Mouse (Mus musculus): ENCODE data around the gene Ssc4d. TPM values are rescaled to one million over a fixed set of nuclear protein-coding genes. Genes with fewer than 3 reads are reported as not detected.

Gene Ssc4d
- polyA plus RNA-seq, 1 experiment from 2014 or later = 2.3 TPM

DNA sequence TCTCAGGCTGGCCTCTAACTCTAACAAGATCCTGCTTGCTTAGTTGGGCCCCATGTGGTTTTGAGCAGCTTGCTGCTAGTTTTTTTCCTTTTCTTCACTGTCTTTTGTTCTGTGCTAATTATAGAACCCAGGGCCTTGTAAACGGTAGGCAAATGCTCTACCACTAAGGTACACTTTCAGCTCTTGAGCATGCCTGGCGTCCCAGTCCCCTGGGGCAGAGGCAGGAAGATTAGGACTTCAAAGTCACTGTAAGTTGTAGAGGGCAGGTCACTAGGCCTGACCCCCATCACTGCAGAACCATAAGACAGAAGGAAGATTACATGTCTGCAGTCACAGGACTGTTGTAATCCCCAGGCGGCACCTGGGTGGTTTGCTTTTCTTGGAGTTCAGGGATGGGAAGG is 28.4 kb upstream of the Ssc4d start:
- Histone ChIP-seq H3K27me3 (replicated peaks; ENCODE audit: control insufficient read depth, insufficient read depth, low read length) (no peaks in the 10 kb centered on the region), H3K4me1 (ENCODE audit: control insufficient read depth, insufficient read depth, low read length) (0 out of 2 replicates have a peak, but pooled peaks cover 2% of the 10 kb centered on the region), H3K9ac (ENCODE audit: low read depth, low read length) (no peak overlapping the region), H3K36me3 (ENCODE audit: control insufficient read depth, insufficient read depth, low read length) (0 out of 2 replicates have a peak, but pooled peaks cover 10% of the 10 kb centered on the region), H3K27ac (ENCODE audit: low read length) (no peak overlapping the region), H3K4me3 (ENCODE audit: low read length) (no peak overlapping the region), H3K4me2 (ENCODE audit: low read depth, low read length) (no peak overlapping the region), H3K9me3 (ENCODE audit: control insufficient read depth, low read length) (no peaks in the 10 kb centered on the region)
- 35% methylated on average over 3 of the region's 3 CpGs for WGBS
- ATAC-seq = no peak

DNA sequence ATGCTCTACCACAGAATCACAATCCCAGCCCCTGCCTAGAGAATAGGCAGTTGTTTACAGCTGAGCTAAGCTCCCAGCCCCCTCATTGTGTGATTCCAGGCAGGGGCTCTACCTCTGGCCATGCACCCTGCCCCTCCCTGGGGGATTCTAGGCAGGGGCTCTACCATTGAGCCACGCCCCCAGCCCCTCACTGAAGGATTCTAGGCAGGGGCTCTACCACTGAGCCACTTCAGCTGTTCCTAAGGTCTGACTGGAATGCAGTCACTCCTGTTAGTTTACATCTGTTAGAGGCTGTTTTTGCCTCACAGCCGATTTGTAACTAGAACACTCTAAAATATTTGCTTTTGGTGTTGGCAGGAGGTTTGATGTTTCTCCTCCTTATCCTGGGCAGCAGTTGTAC is 28.0 kb upstream of the Ssc4d start:
- H3K4me3 ChIP-seq (ENCODE audit: low read length) = no peak overlapping the region
- ATAC-seq = no peak
- 0 out of 2 replicates have a peak, but pooled peaks cover 2% of the 10 kb centered on the region for H3K4me1 ChIP-seq (ENCODE audit: control insufficient read depth, insufficient read depth, low read length)
- WGBS = 54% methylated on average over 2 of the region's 2 CpGs
- H3K9me3 ChIP-seq (ENCODE audit: control insufficient read depth, low read length) = no peaks in the 10 kb centered on the region
- H3K36me3 ChIP-seq (ENCODE audit: control insufficient read depth, insufficient read depth, low read length) = 0 out of 2 replicates have a peak, but pooled peaks cover 10% of the 10 kb centered on the region
- H3K27me3 ChIP-seq (replicated peaks; ENCODE audit: control insufficient read depth, insufficient read depth, low read length) = no peaks in the 10 kb centered on the region
- H3K9ac ChIP-seq (ENCODE audit: low read depth, low read length) = no peak overlapping the region
- H3K27ac ChIP-seq (ENCODE audit: low read length) = no peak overlapping the region
- H3K4me2 ChIP-seq (ENCODE audit: low read depth, low read length) = no peak overlapping the region

GRCm38 (mm10) chr5:136001222-136001621 is 26.9 kb upstream of the Ssc4d start:
- 92% methylated on average over 6 of the region's 6 CpGs for WGBS
- H3K9ac ChIP-seq (ENCODE audit: low read depth, low read length) = no peak overlapping the region
- H3K27me3 ChIP-seq (replicated peaks; ENCODE audit: control insufficient read depth, insufficient read depth, low read length) = no peaks in the 10 kb centered on the region
- H3K36me3 ChIP-seq (ENCODE audit: control insufficient read depth, insufficient read depth, low read length) = 0 out of 2 replicates have a peak, but pooled peaks cover 10% of the 10 kb centered on the region
- no peaks in the 10 kb centered on the region for H3K9me3 ChIP-seq (ENCODE audit: control insufficient read depth, low read length)
- H3K27ac ChIP-seq (ENCODE audit: low read length) = no peak overlapping the region
- H3K4me1 ChIP-seq (ENCODE audit: control insufficient read depth, insufficient read depth, low read length) = 0 out of 2 replicates have a peak, but pooled peaks cover 2% of the 10 kb centered on the region
- no peak for ATAC-seq
- H3K4me2 ChIP-seq (ENCODE audit: low read depth, low read length) = no peak overlapping the region
- no peak overlapping the region for H3K4me3 ChIP-seq (ENCODE audit: low read length)

DNA sequence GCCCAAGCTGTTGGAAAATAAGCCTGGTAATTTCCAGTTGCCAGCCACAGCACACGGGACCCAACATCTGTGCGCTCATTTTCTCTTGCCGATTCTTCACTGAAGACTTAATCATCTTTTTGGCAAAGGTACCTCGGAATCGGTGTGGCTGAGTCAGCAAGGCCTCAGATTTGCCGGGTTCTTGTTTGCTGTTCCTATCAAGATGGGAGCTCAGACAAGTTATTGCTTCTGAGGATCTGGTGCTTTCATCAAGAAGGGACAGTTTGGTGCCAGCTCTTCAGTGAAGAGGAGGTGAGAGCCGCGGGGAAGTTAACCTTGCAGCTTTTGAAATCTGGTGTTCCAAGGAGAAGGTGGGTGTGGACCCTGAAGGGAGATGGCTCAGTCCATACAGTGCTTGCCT is 21.8 kb upstream of the Ssc4d start:
- H3K36me3 ChIP-seq (ENCODE audit: control insufficient read depth, insufficient read depth, low read length) = 0 out of 2 replicates have a peak, but pooled peaks cover 5% of the 10 kb centered on the region
- no peaks in the 10 kb centered on the region for H3K27me3 ChIP-seq (replicated peaks; ENCODE audit: control insufficient read depth, insufficient read depth, low read length)
- H3K9ac ChIP-seq (ENCODE audit: low read depth, low read length) = no peak overlapping the region
- no peak overlapping the region for H3K4me2 ChIP-seq (ENCODE audit: low read depth, low read length)
- 81% methylated on average over 8 of the region's 8 CpGs for WGBS
- peaks cover 6% of the 10 kb centered on the region for H3K4me1 ChIP-seq (ENCODE audit: control insufficient read depth, insufficient read depth, low read length)
- no peak for ATAC-seq
- H3K9me3 ChIP-seq (ENCODE audit: control insufficient read depth, low read length) = no peaks in the 10 kb centered on the region
- H3K4me3 ChIP-seq (ENCODE audit: low read length) = no peak overlapping the region
- no peak overlapping the region for H3K27ac ChIP-seq (ENCODE audit: low read length)

DNA sequence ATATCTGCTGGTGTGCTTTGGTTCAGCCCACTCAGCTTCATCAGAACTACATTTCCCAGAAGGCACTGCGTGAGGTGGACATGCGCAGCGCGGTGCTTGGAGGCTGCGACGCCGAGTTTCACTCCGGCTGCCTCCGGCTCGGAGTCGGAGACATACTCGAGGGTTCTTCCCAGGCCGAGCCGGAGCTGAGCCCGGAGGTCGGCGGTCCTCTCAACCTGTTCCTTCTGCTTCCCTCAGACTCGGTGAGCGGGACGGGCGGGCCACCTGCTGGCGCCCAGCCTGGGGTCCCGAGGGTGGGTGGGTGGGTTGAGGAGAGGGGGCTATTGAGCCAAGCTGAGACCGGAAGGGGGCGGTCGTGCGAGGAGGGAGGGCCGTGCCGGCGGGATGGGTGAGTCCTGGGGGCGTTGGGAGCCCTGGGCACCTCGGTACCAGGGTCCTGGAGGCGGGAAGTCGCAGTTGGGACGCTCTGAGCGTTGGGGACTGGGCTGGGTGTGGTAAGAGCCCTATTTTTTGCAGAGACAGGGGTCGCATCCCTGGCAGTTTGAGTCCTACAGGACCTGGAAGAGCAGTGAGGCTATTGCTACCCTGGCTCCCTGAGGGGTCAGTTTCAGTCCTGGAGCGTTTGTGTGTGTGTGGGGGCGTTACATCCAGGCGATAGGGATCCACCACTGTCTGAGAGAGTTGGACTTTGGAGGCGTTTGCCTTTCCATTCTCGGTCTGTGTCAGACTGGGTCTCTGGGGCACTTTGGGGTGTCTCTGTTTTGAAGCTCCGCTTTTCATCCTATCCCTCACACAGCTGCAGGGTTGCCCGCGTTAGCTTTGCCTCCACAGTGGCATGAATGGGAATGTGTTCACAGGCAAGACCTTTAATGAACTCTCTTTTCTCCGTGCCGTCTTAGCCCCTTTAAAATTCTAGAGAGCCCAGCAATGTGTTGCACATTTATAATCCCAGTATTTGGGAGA is 20.7 kb upstream of the Ssc4d start, which contains the start of gene Dtx2:
Gene Dtx2, plus strand, starts transcription at position 76 of the 963 bp plus-strand sequence.
- peak within 1 kb of the TSS; percentile 85 for H3K27ac ChIP-seq (ENCODE audit: low read length)
- peak within 1 kb of the TSS; percentile 89 for H3K9ac ChIP-seq (ENCODE audit: low read depth, low read length)
- no peaks in the 10 kb centered on the region for H3K27me3 ChIP-seq (replicated peaks; ENCODE audit: control insufficient read depth, insufficient read depth, low read length)
- H3K36me3 ChIP-seq (ENCODE audit: control insufficient read depth, insufficient read depth, low read length) = 0 out of 2 replicates have a peak, but pooled peaks cover 5% of the 10 kb centered on the region
- H3K4me1 ChIP-seq (ENCODE audit: control insufficient read depth, insufficient read depth, low read length) = peaks cover 6% of the 10 kb centered on the region
- H3K4me2 ChIP-seq (ENCODE audit: low read depth, low read length) = peak within 1 kb of the TSS; percentile 91
- ATAC-seq = peak; percentile 96
- H3K4me3 ChIP-seq (ENCODE audit: low read length) = peak within 1 kb of the TSS; percentile 92
- no peaks in the 10 kb centered on the region for H3K9me3 ChIP-seq (ENCODE audit: control insufficient read depth, low read length)
- WGBS = under 1% methylated on average over 47 of the region's 47 CpGs

GRCm38 (mm10) chr5:135994335-135994724 is 20.0 kb upstream of the Ssc4d start:
- peak overlapping the region; percentile 92 for H3K4me3 ChIP-seq (ENCODE audit: low read length)
- peak; percentile 1; the same call in 1 of the 2 replicates for ATAC-seq
- H3K4me1 ChIP-seq (ENCODE audit: control insufficient read depth, insufficient read depth, low read length) = peaks cover 6% of the 10 kb centered on the region
- H3K9ac ChIP-seq (ENCODE audit: low read depth, low read length) = no peak overlapping the region
- H3K9me3 ChIP-seq (ENCODE audit: control insufficient read depth, low read length) = no peaks in the 10 kb centered on the region
- H3K36me3 ChIP-seq (ENCODE audit: control insufficient read depth, insufficient read depth, low read length) = 0 out of 2 replicates have a peak, but pooled peaks cover 5% of the 10 kb centered on the region
- no peak overlapping the region for H3K4me2 ChIP-seq (ENCODE audit: low read depth, low read length)
- WGBS = 62% methylated on average over 8 of the region's 8 CpGs
- H3K27me3 ChIP-seq (replicated peaks; ENCODE audit: control insufficient read depth, insufficient read depth, low read length) = no peaks in the 10 kb centered on the region
- H3K27ac ChIP-seq (ENCODE audit: low read length) = no peak overlapping the region

GRCm38 (mm10) chr5:135993381-135993965 is 19.1 kb upstream of the Ssc4d start:
- H3K4me2 ChIP-seq (ENCODE audit: low read depth, low read length) = no peak overlapping the region
- no peaks in the 10 kb centered on the region for H3K9me3 ChIP-seq (ENCODE audit: control insufficient read depth, low read length)
- 62% methylated on average over 5 of the region's 5 CpGs for WGBS
- H3K4me1 ChIP-seq (ENCODE audit: control insufficient read depth, insufficient read depth, low read length) = peaks cover 6% of the 10 kb centered on the region
- H3K27me3 ChIP-seq (replicated peaks; ENCODE audit: control insufficient read depth, insufficient read depth, low read length) = no peaks in the 10 kb centered on the region
- H3K27ac ChIP-seq (ENCODE audit: low read length) = no peak overlapping the region
- 0 out of 2 replicates have a peak, but pooled peaks cover 5% of the 10 kb centered on the region for H3K36me3 ChIP-seq (ENCODE audit: control insufficient read depth, insufficient read depth, low read length)
- H3K4me3 ChIP-seq (ENCODE audit: low read length) = no peak overlapping the region
- ATAC-seq = no peak
- H3K9ac ChIP-seq (ENCODE audit: low read depth, low read length) = no peak overlapping the region

GRCm38 (mm10) chr5:135990601-135991000 is 16.3 kb upstream of the Ssc4d start:
- ATAC-seq = no peak
- WGBS = 73% methylated on average over 5 of the region's 5 CpGs
- H3K4me3 ChIP-seq (ENCODE audit: low read length) = no peak overlapping the region
- peaks cover 3% of the 10 kb centered on the region for H3K4me1 ChIP-seq (ENCODE audit: control insufficient read depth, insufficient read depth, low read length)
- H3K27ac ChIP-seq (ENCODE audit: low read length) = no peak overlapping the region
- H3K9ac ChIP-seq (ENCODE audit: low read depth, low read length) = no peak overlapping the region
- H3K9me3 ChIP-seq (ENCODE audit: control insufficient read depth, low read length) = no peaks in the 10 kb centered on the region
- H3K36me3 ChIP-seq (ENCODE audit: control insufficient read depth, insufficient read depth, low read length) = no peaks in the 10 kb centered on the region
- H3K27me3 ChIP-seq (replicated peaks; ENCODE audit: control insufficient read depth, insufficient read depth, low read length) = no peaks in the 10 kb centered on the region
- H3K4me2 ChIP-seq (ENCODE audit: low read depth, low read length) = no peak overlapping the region

DNA sequence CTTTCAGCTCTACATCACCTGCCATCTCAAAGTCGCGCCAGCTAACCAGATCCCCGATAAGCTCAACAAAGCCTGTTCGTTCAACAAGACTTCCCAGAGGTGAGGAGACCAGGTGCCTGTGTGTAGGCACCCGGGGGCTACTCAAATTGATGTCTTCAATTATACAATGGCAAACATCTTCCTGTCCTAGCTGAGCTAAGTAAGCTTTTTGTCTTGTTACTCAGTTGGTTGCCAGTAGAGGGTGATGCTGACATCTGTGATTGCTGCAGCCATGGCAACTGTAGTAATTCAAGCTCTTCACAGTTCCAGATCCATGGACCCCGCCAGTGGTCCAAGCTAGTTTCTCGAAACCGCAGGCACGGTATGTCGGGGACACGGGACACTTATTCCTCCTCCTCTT is 12.9 kb upstream of the Ssc4d start:
- Histone ChIP-seq H3K36me3 (ENCODE audit: control insufficient read depth, insufficient read depth, low read length) (no peaks in the 10 kb centered on the region), H3K4me3 (ENCODE audit: low read length) (no peak overlapping the region), H3K27ac (ENCODE audit: low read length) (no peak overlapping the region), H3K9me3 (ENCODE audit: control insufficient read depth, low read length) (no peaks in the 10 kb centered on the region), H3K4me2 (ENCODE audit: low read depth, low read length) (no peak overlapping the region), H3K9ac (ENCODE audit: low read depth, low read length) (no peak overlapping the region), H3K27me3 (replicated peaks; ENCODE audit: control insufficient read depth, insufficient read depth, low read length) (no peaks in the 10 kb centered on the region), H3K4me1 (ENCODE audit: control insufficient read depth, insufficient read depth, low read length) (no peaks in the 10 kb centered on the region)
- ATAC-seq = no peak
- 60% methylated on average over 11 of the region's 11 CpGs for WGBS
